Mouse (Mus musculus): ENCODE data around the gene Clec2l. TPM values are rescaled to one million over a fixed set of nuclear protein-coding genes. Genes with fewer than 3 reads are reported as not detected.
A peak's percentile ranks its signal among the peaks of the same experiment; 100 is the strongest.
"Not testable (repeated sequence)": the region's sequence is repeated elsewhere in the genome, so short reads cannot be mapped to it uniquely, and the experiment has no call there.

The Clec2l gene
- polyA plus RNA-seq, 1 experiment from 2014 or later: 0.11 TPM

DNA sequence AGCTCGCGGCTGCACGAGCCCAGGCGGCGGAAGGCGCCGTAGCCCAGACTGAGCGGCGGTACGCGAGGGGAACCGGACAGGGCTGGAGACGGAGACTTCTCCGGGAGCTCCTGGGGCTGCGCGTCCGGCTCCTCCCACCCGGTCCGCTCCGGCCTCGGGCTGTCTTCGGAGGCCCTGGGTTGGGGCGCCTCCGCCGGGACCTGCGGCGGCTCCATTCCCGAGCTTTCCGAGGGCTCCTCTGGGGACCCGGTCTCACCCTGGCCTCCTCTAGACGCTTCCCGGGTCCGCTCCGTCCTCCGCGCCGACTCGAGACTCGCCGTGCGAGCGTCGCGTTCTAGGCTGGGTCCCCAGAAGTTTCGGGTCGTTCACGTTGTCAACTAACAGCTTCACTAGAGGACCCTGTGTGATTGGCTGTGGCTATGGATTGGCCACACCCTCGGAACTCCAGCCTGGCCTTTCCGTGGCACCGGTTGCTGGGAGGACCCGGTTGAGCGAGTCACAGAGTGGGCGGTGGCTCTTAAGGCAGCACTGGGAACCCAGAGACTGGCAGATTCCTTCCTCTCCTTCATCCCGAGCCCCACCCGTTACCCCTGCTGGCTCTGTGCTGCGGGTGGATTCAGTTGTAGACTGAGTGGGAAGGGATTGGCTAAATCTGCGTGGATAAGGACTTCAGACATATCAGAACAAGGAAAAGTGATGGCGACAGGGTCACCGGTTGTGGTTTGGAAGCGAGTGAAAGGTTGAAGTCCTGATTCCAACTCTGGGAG is 25.8 kb upstream of the Clec2l start, which contains the start of gene Klrg2:
Gene Klrg2 (minus strand): TSS at position 391 of the 767 bp plus-strand sequence.
- Histone ChIP-seq H3K9me3 (replicated peaks) (no peaks in the 10 kb centered on the region), H3K4me1 (peaks cover 19% of the 10 kb centered on the region), H3K27me3 (replicated peaks) (peaks cover 99% of the 10 kb centered on the region), H3K36me3 (no peaks in the 10 kb centered on the region), H3K4me3 (peak within 1 kb of the TSS; percentile 57), H3K27ac (no peak within 1 kb of the TSS), H3K4me2 (peak within 1 kb of the TSS; percentile 92), H3K9ac (peak within 1 kb of the TSS; percentile 31; the same call in 1 of the 2 replicates)
- WGBS (ENCODE audit: insufficient replicate concordance): 2% methylated on average over 60 of the region's 60 CpGs
- peak; percentile 70 for ATAC-seq

DNA sequence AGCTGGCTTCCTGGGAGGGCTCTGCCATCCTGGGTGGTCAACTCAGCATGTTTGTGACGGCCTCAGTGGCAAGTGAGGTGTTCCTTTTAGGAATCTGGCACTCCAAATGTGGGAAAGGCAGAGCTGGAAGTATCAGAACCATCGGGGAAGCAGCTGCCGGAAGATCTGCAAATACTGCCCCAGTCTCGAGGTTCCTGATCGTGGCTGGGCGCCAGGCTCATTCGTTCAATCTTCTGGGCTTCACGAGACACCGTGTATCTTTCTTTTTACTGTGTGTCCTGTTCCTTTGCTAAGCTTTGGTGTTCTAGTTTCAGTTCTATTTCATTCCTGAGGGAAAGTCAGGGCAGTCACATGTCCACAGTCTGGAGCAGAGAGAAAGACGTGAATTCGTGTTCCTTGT is 22.5 kb upstream of the Clec2l start:
- H3K36me3 ChIP-seq: no peaks in the 10 kb centered on the region
- H3K27ac ChIP-seq: no peak overlapping the region
- no peak overlapping the region for H3K4me2 ChIP-seq
- H3K9me3 ChIP-seq (replicated peaks): no peaks in the 10 kb centered on the region
- no peak for ATAC-seq
- H3K4me1 ChIP-seq: peaks cover 27% of the 10 kb centered on the region
- 53% methylated on average over 11 of the region's 11 CpGs for WGBS (ENCODE audit: insufficient replicate concordance)
- H3K9ac ChIP-seq: no peak overlapping the region
- H3K27me3 ChIP-seq (replicated peaks): peaks cover 98% of the 10 kb centered on the region
- H3K4me3 ChIP-seq: no peak overlapping the region

DNA sequence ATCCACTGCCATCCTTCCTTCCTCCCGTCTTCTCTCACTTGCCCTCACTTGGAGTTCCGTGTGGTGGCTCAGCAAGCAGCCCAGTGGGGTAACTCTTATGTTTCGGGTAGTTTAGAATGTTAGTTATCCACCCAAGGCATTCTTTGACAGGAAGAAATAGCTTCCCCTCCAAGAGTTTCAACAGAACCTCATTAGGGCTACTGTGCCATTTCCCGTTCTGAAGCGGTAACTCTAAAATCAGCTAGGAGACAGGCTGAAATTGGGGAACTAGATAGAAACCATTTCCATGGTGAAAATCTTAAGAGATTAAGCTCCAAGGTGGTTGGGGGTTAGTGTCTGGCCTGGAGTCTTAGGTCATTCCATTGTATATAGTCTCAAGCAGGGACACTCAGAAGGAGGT is 21.6 kb upstream of the Clec2l start:
- peaks cover 20% of the 10 kb centered on the region for H3K4me1 ChIP-seq
- no peaks in the 10 kb centered on the region for H3K9me3 ChIP-seq (replicated peaks)
- no peak overlapping the region for H3K4me2 ChIP-seq
- no peak for ATAC-seq
- no peak overlapping the region for H3K4me3 ChIP-seq
- H3K27ac ChIP-seq: no peak overlapping the region
- H3K27me3 ChIP-seq (replicated peaks): peaks cover 97% of the 10 kb centered on the region
- H3K9ac ChIP-seq: no peak overlapping the region
- WGBS (ENCODE audit: insufficient replicate concordance): 24% methylated on average over 5 of the region's 5 CpGs
- H3K36me3 ChIP-seq: no peaks in the 10 kb centered on the region

DNA sequence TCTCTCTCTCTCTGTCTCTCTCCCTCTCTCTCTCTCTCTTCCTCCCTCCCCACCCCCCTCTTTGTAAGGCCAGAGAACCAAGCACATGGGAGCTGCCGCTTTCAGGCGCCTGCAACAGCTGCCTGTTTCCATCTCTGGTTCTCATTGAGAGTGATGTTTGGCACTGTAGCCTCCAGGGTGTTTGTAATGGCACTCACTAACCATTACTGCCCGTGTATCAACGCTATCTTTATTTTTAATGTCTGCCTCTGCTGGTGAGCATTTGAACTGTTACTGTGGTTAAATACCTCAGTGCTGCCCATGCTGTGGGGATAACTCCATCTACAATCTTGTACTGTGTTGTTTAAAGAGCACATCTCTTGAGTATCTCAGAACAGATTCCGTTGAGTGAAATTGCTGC is 21.2 kb upstream of the Clec2l start:
- Histone ChIP-seq H3K27me3 (replicated peaks) (peaks cover 97% of the 10 kb centered on the region), H3K4me2 (no peak overlapping the region)

DNA sequence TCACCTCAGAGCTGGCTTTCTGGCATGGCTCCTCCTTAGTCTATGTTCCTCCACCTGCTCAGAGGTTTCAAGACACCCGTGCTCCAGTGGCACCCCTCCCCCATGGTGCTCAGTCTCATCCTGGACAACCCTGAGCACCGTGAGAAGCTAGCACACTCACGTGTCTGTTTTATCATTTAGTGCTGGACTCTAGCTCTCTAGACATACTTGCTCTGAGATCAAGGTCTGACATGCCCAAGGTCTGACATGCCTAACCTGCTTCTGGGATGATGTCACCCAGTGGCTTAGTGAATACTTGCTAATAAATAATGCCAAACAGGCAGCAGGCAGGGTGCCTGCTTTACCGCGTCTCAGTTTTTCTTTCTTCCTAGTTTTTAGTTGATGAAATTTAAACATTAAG is 20.3 kb upstream of the Clec2l start:
- no peak overlapping the region for H3K4me3 ChIP-seq

More for the DNA sequence above, 21.2 kb upstream of the Clec2l start:
- Histone ChIP-seq H3K4me3 (no peak overlapping the region), H3K36me3 (no peaks in the 10 kb centered on the region), H3K27ac (no peak overlapping the region), H3K9ac (no peak overlapping the region), H3K4me1 (peaks cover 16% of the 10 kb centered on the region), H3K9me3 (replicated peaks) (no peaks in the 10 kb centered on the region)
- WGBS (ENCODE audit: insufficient replicate concordance): 41% methylated on average over 5 of the region's 5 CpGs
- no peak for ATAC-seq

DNA sequence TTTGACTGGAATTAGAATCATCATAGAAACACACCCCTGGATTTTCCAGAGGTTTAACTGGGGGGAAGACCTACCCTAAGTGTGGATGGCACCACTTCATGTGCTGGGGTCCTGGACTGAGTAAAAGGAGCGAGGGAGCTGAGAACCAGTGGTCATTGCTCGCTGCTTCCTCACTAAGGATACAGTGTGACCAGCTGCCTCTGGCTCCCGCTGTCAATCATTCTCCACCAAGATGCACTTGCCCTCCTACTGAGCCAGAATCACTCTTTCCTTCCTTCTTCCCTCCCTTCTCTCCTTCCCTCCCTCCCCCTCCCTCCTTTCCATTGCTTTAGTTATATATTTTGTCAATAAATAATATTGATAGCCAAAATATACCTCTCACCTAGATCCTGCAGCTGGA is 19.8 kb upstream of the Clec2l start:
- no peak overlapping the region for H3K4me2 ChIP-seq
- no peaks in the 10 kb centered on the region for H3K9me3 ChIP-seq (replicated peaks)
- WGBS (ENCODE audit: insufficient replicate concordance): 47% methylated on average over 3 of the region's 3 CpGs
- no peaks in the 10 kb centered on the region for H3K36me3 ChIP-seq
- ATAC-seq: no peak
- H3K4me1 ChIP-seq: peaks cover 7% of the 10 kb centered on the region; the same call in 1 of the 2 replicates
- H3K9ac ChIP-seq: no peak overlapping the region
- H3K27me3 ChIP-seq (replicated peaks): peaks cover 90% of the 10 kb centered on the region
- no peak overlapping the region for H3K27ac ChIP-seq
- H3K4me3 ChIP-seq: no peak overlapping the region

More for the DNA sequence above, 20.3 kb upstream of the Clec2l start:
- Histone ChIP-seq H3K9me3 (replicated peaks) (no peaks in the 10 kb centered on the region), H3K27me3 (replicated peaks) (peaks cover 90% of the 10 kb centered on the region), H3K36me3 (no peaks in the 10 kb centered on the region), H3K4me1 (peaks cover 7% of the 10 kb centered on the region; the same call in 1 of the 2 replicates), H3K27ac (no peak overlapping the region), H3K9ac (no peak overlapping the region), H3K4me2 (no peak overlapping the region)
- WGBS (ENCODE audit: insufficient replicate concordance): 48% methylated on average over 5 of the region's 5 CpGs
- no peak for ATAC-seq

DNA sequence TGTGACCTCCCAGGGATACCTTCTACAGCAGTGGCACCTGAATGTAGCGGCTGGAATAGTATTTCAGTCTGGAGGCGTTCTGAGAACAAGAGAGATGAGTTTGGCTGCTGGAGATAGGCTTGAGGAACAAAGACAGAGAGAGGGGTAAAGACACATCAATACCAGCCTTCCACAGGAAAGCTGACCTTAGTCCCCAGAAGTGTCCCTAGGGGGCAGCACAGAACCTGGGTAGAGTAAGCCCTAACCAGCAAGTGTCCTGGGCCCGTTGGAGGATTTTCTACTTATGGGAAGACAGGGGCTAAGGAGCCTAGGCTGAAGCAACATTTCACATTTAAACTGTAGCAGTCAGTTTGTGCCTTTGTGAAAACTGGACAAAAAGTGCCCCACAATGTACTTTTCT is 13.3 kb upstream of the Clec2l start:
- Histone ChIP-seq H3K9ac (no peak overlapping the region), H3K4me3 (no peak overlapping the region), H3K36me3 (no peaks in the 10 kb centered on the region), H3K27ac (no peak overlapping the region), H3K4me2 (no peak overlapping the region), H3K27me3 (replicated peaks) (peaks cover 31% of the 10 kb centered on the region; the same call in 1 of the 2 replicates), H3K9me3 (replicated peaks) (no peaks in the 10 kb centered on the region), H3K4me1 (peaks cover 11% of the 10 kb centered on the region; the same call in 1 of the 2 replicates)
- no peak for ATAC-seq
- WGBS (ENCODE audit: insufficient replicate concordance): 51% methylated on average over 3 of the region's 3 CpGs

DNA sequence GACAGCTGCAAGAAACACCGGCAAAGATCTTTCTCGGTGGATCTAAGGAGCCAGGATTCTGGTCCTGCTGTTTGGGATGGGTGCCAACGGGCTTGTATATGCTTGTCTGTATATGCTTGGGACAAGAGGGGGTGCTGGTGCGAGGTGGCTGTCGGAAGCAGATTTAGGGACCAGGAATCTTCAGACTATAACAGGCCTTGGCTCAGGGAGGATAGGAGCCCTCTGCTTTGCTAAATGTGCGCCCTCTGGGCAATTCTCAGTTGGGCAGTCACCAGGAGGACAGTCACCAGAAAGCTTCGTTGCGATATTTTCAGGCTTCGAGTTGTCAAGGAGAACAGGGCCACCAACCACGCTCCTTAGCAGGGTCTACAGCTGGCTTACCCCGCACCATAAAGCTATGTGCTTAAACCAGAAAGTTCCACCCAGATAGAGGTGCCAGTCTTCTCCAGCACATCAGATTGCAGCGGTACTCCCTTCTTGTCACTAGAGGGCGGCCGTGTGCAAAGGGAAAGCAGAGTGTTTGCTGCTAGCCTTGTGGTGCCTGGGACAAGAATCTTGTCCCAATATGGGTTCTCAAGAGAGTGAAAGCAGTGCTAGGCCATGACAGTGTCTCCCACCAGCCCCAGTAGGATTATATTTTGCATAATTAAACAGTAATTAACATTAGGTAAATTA is 12.5 kb upstream of the Clec2l start:
- H3K9me3 ChIP-seq (replicated peaks): no peaks in the 10 kb centered on the region
- H3K4me3 ChIP-seq: no peak overlapping the region
- peaks cover 23% of the 10 kb centered on the region; the same call in 1 of the 2 replicates for H3K27me3 ChIP-seq (replicated peaks)
- H3K9ac ChIP-seq: no peak overlapping the region
- no peak overlapping the region for H3K4me2 ChIP-seq
- 0 out of 2 replicates have a peak, but pooled peaks cover 8% of the 10 kb centered on the region for H3K4me1 ChIP-seq
- WGBS (ENCODE audit: insufficient replicate concordance): 38% methylated on average over 14 of the region's 14 CpGs
- H3K27ac ChIP-seq: no peak overlapping the region
- H3K36me3 ChIP-seq: no peaks in the 10 kb centered on the region
- peak; percentile 52 for ATAC-seq

DNA sequence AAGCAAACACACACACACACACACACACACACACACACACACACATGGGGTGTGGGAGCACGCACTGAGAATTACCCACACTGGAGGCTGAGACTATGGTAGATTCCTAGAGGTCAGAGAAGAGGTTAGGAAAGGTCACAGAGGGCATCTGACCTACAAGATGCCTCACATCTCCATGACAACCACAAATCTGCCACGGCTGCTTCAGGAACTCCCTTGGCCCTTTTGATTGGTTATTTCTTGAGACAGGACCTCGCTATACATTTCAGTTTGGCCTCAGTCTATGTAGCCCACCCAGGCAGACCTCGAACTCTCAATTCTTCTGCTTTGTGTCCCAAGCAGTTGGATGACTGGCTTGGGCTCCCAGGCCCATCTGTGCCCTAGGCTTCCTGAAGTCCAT is 1.2 kb upstream of the Clec2l start:
- H3K36me3 ChIP-seq: no peaks in the 10 kb centered on the region
- H3K4me3 ChIP-seq: no peak overlapping the region
- 47% methylated on average over 4 of the region's 4 CpGs for WGBS (ENCODE audit: insufficient replicate concordance)
- H3K9ac ChIP-seq: no peak overlapping the region
- 0 out of 2 replicates have a peak, but pooled peaks cover 4% of the 10 kb centered on the region for H3K4me1 ChIP-seq
- H3K9me3 ChIP-seq (replicated peaks): no peaks in the 10 kb centered on the region
- peaks cover 88% of the 10 kb centered on the region for H3K27me3 ChIP-seq (replicated peaks)
- H3K27ac ChIP-seq: no peak overlapping the region
- no peak for ATAC-seq
- no peak overlapping the region for H3K4me2 ChIP-seq

DNA sequence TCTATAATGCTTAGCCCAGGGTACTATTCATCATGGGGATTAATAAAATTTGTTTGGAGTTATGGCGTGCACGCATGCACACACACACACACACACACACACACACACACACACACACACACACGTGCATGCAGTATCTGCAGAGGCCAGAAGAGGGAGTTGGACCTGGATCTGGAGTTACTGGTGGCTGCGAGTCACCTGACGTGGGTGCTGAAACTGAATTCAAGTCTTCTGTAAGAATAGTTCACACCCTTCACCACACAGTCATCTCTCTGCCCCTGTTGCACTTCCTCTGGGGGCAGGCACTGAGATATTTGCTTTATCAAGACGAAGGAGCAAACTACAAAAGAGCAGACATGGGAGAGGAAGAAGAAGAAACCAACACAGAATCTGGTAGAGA is 6.7 kb downstream of the Clec2l start:
- Histone ChIP-seq H3K27me3 (replicated peaks) (peaks cover 48% of the 10 kb centered on the region), H3K36me3 (no peaks in the 10 kb centered on the region), H3K4me2 (no peak overlapping the region), H3K9ac (no peak overlapping the region), H3K9me3 (replicated peaks) (no peaks in the 10 kb centered on the region), H3K4me1 (peaks cover 16% of the 10 kb centered on the region), H3K4me3 (no peak overlapping the region), H3K27ac (no peak overlapping the region)
- WGBS (ENCODE audit: insufficient replicate concordance): 43% methylated on average over 6 of the region's 6 CpGs
- ATAC-seq: no peak

DNA sequence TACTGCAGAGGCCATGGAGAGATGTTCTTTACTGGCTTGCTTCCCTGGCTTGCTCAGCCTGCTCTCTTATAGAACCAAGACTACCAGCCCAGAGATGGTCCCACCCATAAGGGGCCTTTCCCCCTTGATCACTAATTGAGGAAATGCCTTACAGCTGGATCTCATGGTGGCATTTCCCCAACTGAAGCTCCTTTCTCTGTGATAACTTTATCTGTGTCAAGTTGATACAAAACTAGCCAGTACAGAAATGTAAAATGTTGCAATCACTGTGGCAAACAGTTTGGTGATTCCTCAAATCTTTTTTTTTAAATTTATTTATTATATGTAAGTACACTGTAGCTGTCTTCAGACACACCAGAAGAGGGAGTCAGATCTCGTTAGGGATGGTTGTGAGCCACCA is 7.6 kb downstream of the Clec2l start:
- not testable (repeated sequence) for H3K9me3 ChIP-seq (replicated peaks); H3K4me2 ChIP-seq; H3K4me3 ChIP-seq; H3K27ac ChIP-seq; H3K36me3 ChIP-seq; H3K9ac ChIP-seq; ATAC-seq
- H3K27me3 ChIP-seq (replicated peaks): peaks cover 39% of the 10 kb centered on the region
- H3K4me1 ChIP-seq: peaks cover 16% of the 10 kb centered on the region
- 72% methylated on average over 1 of the region's 1 CpGs for WGBS (ENCODE audit: insufficient replicate concordance)

DNA sequence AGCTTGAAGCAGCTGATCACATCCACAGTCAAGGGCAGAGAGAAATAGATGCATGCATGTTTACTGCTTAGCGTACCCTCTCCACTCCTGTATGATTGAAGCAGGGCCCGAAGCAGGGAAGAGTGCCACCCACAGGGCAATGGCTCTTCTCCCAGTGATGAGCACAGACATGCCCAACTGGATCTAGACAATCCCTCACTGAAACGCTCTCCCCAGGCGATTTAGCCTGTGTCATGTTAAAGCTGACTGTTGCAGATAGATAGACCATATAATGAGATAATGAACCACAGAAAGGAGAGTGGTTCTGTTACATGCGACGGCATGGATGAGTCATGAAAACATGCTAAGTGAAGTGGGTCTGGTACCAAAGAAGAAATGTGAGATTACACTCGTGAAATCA is 8.4 kb downstream of the Clec2l start:
- H3K9me3 ChIP-seq (replicated peaks): no peaks in the 10 kb centered on the region
- no peaks in the 10 kb centered on the region for H3K36me3 ChIP-seq
- ATAC-seq: peak; percentile 51
- H3K27me3 ChIP-seq (replicated peaks): peaks cover 32% of the 10 kb centered on the region
- H3K4me1 ChIP-seq: peaks cover 21% of the 10 kb centered on the region
- no peak overlapping the region; the same call in 1 of the 2 replicates for H3K4me2 ChIP-seq
- H3K4me3 ChIP-seq: no peak overlapping the region
- H3K9ac ChIP-seq: no peak overlapping the region
- H3K27ac ChIP-seq: no peak overlapping the region
- WGBS (ENCODE audit: insufficient replicate concordance): 38% methylated on average over 7 of the region's 7 CpGs

Measured in liver, embryonic 12.5 days (tissue).